ENCODE assay signal across 9 mouse cellular contexts in genomic region chr9:29834911-29835310, GRCm38 (mm10).
A peak's percentile ranks its signal among the peaks of the same experiment; 100 is the strongest.
DNase-seq lines count a peak whose midpoint lies in the region; ATAC-seq and TF ChIP-seq lines count a peak whose summit lies in the region.
"Had no signal": no experiment of that assay in that cellular context is flagged by ENCODE, and none has a peak within 500 bp of the region (broad histone marks: within the 10 kb centered on the region; RNA-seq: fewer than 3 reads in every experiment).

No protein-coding gene starts in this region.

- peak; percentile 14; the same call in 1 of the 2 replicates for ATAC-seq in forebrain, postnatal 0 days
- no peak for ATAC-seq in forebrain, embryonic 13.5 days
- no peak for ATAC-seq in hindbrain, postnatal 0 days

- no peak overlapping the region for H3K4me3 ChIP-seq in forebrain, postnatal 0 days (ENCODE audit: low read depth, low read length)
- no peak overlapping the region for H3K4me3 ChIP-seq in forebrain, embryonic 13.5 days
- H3K4me3 ChIP-seq in hindbrain, postnatal 0 days (ENCODE audit: low read length): no peak overlapping the region
- H3K4me3 ChIP-seq: limb, embryonic 12.5 days had no signal

- H3K9ac ChIP-seq in forebrain, postnatal 0 days: no peak overlapping the region
- H3K9ac ChIP-seq in forebrain, embryonic 13.5 days: no peak overlapping the region
- H3K9ac ChIP-seq in hindbrain, postnatal 0 days (replicated peaks; ENCODE audit: low read length): no peak overlapping the region
- H3K9ac ChIP-seq: limb, embryonic 12.5 days had no signal

- TF ChIP-seq CTCF in forebrain, postnatal 0 days (IDR thresholded peaks at IDR 0.05; ENCODE audit: low read depth): no peak
- TF ChIP-seq CTCF in hindbrain, postnatal 0 days (IDR thresholded peaks at IDR 0.05; ENCODE audit: low read depth): no peak

- H3K27ac ChIP-seq in forebrain, postnatal 0 days (ENCODE audit: low read depth, low read length): peak overlapping the region; percentile 15; the same call in 1 of the 2 replicates
- H3K27ac ChIP-seq in forebrain, embryonic 13.5 days: no peak overlapping the region
- peak overlapping the region; percentile 56; the same call in 1 of the 2 replicates for H3K27ac ChIP-seq in hindbrain, postnatal 0 days
- H3K27ac ChIP-seq: limb, embryonic 12.5 days had no signal

- DNase-seq in forebrain, postnatal 0 days: peak; percentile 15
- peak; percentile 3 for DNase-seq in ovary, postnatal 14 days (ENCODE audit: low spot score)
- DNase-seq in ovary, adult 18-20 months (ENCODE audit: low spot score): no peak
- DNase-seq in hindbrain, postnatal 0 days (ENCODE audit: low spot score): peak; percentile 53
- DNase-seq in right cerebral cortex, adult 2 months (ENCODE audit: low spot score in 2 of 2): peak; percentile 20 to 49
- DNase-seq in thymus, postnatal 25 days: no peak
- DNase-seq in yolk sac, embryonic 10.5 days (ENCODE audit: low spot score): no peak

- no peaks in the 10 kb centered on the region for H3K9me3 ChIP-seq in forebrain, postnatal 0 days (ENCODE audit: low read length)
- H3K9me3 ChIP-seq in forebrain, embryonic 13.5 days (replicated peaks): no peaks in the 10 kb centered on the region
- no peaks in the 10 kb centered on the region for H3K9me3 ChIP-seq in hindbrain, postnatal 0 days (ENCODE audit: low read length)
- H3K9me3 ChIP-seq: limb, embryonic 12.5 days had no signal

- H3K4me1 ChIP-seq in forebrain, postnatal 0 days (ENCODE audit: insufficient read depth): peaks cover 16% of the 10 kb centered on the region
- peaks cover 51% of the 10 kb centered on the region for H3K4me1 ChIP-seq in forebrain, embryonic 13.5 days
- peaks cover 37% of the 10 kb centered on the region for H3K4me1 ChIP-seq in hindbrain, postnatal 0 days (ENCODE audit: insufficient read depth, low read length)

- no peaks in the 10 kb centered on the region for H3K36me3 ChIP-seq in forebrain, postnatal 0 days (ENCODE audit: insufficient read depth)
- no peaks in the 10 kb centered on the region for H3K36me3 ChIP-seq in forebrain, embryonic 13.5 days (ENCODE audit: poor library complexity, severe bottlenecking)
- no peaks in the 10 kb centered on the region for H3K36me3 ChIP-seq in hindbrain, postnatal 0 days (ENCODE audit: insufficient read depth, low read length)
- H3K36me3 ChIP-seq: limb, embryonic 12.5 days had no signal

- no peak overlapping the region for H3K4me2 ChIP-seq in forebrain, postnatal 0 days (ENCODE audit: low read depth)
- no peak overlapping the region for H3K4me2 ChIP-seq in forebrain, embryonic 13.5 days
- no peak overlapping the region for H3K4me2 ChIP-seq in hindbrain, postnatal 0 days (ENCODE audit: low read depth, low read length)
- H3K4me2 ChIP-seq: limb, embryonic 12.5 days had no signal

- WGBS in forebrain, postnatal 0 days: 42% methylated on average over 5 of the region's 5 CpGs
- 69% methylated on average over 5 of the region's 5 CpGs for WGBS in forebrain, embryonic 13.5 days
- whole genome bisulfite sequencing in hindbrain, postnatal 0 days: 47% methylated on average over 5 of the region's 5 CpGs

- no peaks in the 10 kb centered on the region for H3K27me3 ChIP-seq in forebrain, postnatal 0 days (ENCODE audit: insufficient read depth, low read length)
- H3K27me3 ChIP-seq in forebrain, embryonic 13.5 days: no peaks in the 10 kb centered on the region
- no peaks in the 10 kb centered on the region for H3K27me3 ChIP-seq in hindbrain, postnatal 0 days (ENCODE audit: insufficient read depth, low read length)

Comparison
In these comparisons a context has a peak if more than half of its experiments do, and no peak if none do; other contexts are left out.
1. DNase-seq: peak in forebrain, postnatal 0 days (single experiment), ovary, postnatal 14 days (single experiment), hindbrain, postnatal 0 days (single experiment) and right cerebral cortex, adult 2 months (2 of 2); none in ovary, adult 18-20 months (single experiment), thymus, postnatal 25 days (single experiment) and yolk sac, embryonic 10.5 days (single experiment).